Mouse (Mus musculus) embryonic facial prominence, embryonic 13.5 days (tissue): ENCODE measurements around the gene Fkbp10. TPM values are rescaled to one million over a fixed set of nuclear protein-coding genes. Genes with fewer than 3 reads are reported as not detected.
A peak's percentile ranks its signal among the peaks of the same experiment; 100 is the strongest.

Experiments used
- ATAC-seq: fragments of 200-750 bp; cut with Nextera tagmentation; 2 replicates; pipeline ENCODE4 v1.8.0; 2017; ENCODE audit warnings: low read depth; ENCODE audit not compliant: insufficient number of reproducible peaks, insufficient read depth, low FRiP score, low TSS enrichment
- H3K27ac ChIP-seq: fragments of 300-500 bp; sonication (generic); 2 replicates; pipeline ENCODE4 v1.5.1; 2015; ENCODE audit warnings: moderate library complexity, mild to moderate bottlenecking, inconsistent platforms
- H3K27me3 ChIP-seq: fragments of 300-500 bp; sonication (generic); 2 replicates; pipeline ENCODE4 v1.6.1; 2015; ENCODE audit warnings: mild to moderate bottlenecking, inconsistent platforms
- H3K36me3 ChIP-seq: fragments of 300-500 bp; sonication (generic); 2 replicates; pipeline ENCODE4 v1.6.1; 2015; ENCODE audit warnings: mild to moderate bottlenecking, inconsistent platforms
- H3K4me1 ChIP-seq: fragments of 300-500 bp; sonication (generic); 2 replicates; pipeline ENCODE4 v1.6.1; 2015; ENCODE audit warnings: inconsistent platforms
- H3K4me2 ChIP-seq: fragments of 300-500 bp; sonication (generic); 2 replicates; pipeline ENCODE4 v1.6.1; 2015; ENCODE audit warnings: moderate library complexity, mild to moderate bottlenecking, inconsistent platforms
- H3K4me3 ChIP-seq: fragments of 300-500 bp; sonication (generic); 2 replicates; pipeline ENCODE4 v1.5.1; 2015; ENCODE audit warnings: mild to moderate bottlenecking, inconsistent platforms
- H3K9ac ChIP-seq: fragments of 300-500 bp; sonication (generic); 2 replicates; pipeline ENCODE4 v1.6.1; 2015; ENCODE audit warnings: mild to moderate bottlenecking, inconsistent platforms
- H3K9me3 ChIP-seq: fragments of 300-500 bp; sonication (generic); 2 replicates; pipeline ENCODE4 v1.6.1; 2016; ENCODE audit warnings: inconsistent platforms
- WGBS: fragments of 180-500 bp; shearing (Covaris S2); methylation state at CpG from one replicate; pipeline ENCODE4 v1.1.7; 2015; ENCODE audit warnings: mixed read lengths; 5-methylcytosine and 5-hydroxymethylcytosine counted together
- polyA plus RNA-seq: library from polyadenylated mRNA; unstranded; fragments of >200 nt; fragmentation: Nextera tagmentation; extraction: Ambion mirVana; gene quantifications from 2 replicates; pipeline ENCODE4 v1.2.1, GENCODE M21; 2015

Gene Fkbp10
- polyA plus RNA-seq, result 125 and 134 TPM in 2 replicates

DNA sequence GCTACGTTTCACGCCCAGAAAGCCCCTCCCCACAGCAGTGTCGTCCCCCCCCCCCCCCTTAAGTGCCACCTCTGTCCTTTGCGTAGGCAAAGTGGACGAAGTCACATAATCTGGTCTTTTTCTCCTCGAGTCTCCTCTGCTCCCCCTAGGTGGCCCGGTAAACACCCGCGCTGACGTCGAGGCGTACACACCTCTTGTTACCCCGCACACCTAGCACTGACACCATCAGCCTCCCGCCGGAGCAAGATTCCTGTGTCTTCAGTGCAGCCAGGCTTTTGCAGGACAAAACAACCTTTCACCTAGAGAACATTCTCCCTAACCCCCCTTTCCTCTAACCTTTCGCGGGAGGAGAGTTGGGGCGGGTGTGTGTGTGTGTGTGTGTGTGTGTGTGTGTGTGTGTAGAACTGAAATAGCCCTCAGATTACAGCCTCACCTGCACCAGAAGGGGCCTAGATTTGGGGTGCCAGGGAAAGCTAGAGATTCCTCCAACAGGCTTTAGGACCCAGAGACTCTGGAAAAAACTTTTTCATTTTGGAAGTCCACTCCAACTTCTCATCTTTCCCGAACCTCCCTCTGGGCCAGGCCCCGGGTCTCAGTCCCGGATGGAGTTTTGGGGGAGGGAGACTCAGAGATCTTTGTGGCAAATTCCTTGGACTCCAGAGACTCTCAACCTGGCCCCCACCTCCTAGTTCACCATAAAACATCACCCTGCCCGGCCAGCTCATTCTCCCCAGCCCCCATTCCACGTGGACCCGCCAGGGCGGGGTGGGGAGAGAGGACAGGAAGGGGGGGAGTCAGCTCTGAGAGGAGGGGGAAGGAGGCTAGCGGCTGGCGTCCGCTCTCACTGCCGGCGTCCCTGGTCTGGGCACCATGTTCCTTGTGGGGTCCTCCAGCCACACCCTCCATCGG lies at the start of gene Fkbp10:
Gene Fkbp10, plus strand, starts transcription at position 784 of the 909 bp plus-strand sequence.
- H3K4me3 ChIP-seq, result peak within 1 kb of the TSS; percentile 77
- H3K9ac ChIP-seq, result peak within 1 kb of the TSS; percentile 88
- H3K9me3 ChIP-seq, result no peaks in the 10 kb centered on the region
- H3K4me2 ChIP-seq, result peak within 1 kb of the TSS; percentile 80
- under 1% methylated on average over 29 of the region's 31 CpGs for WGBS
- H3K36me3 ChIP-seq, result peaks cover 14% of the 10 kb centered on the region
- ATAC-seq, result peak; percentile 60
- peak within 1 kb of the TSS; percentile 94 for H3K27ac ChIP-seq
- H3K4me1 ChIP-seq, result peaks cover 49% of the 10 kb centered on the region
- no peaks in the 10 kb centered on the region for H3K27me3 ChIP-seq

DNA sequence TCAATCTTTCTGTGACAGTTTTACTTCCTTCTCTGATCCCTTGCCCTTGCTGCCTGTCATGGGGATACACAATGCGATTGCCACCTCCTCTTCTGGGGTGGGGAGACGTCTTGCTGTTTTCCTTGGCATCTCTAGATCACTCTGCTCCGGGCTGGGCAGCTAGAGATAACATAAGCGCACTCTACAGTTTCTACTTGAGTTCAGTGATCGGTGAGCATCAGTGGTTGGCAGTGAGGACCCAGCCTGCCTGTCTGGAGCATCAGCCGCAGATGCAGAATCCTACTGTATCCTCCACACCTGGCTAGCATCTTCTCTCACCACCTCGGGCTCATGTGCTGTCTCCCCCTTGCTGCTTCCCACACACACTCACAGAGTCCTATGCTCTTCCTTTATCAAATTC lies 46.4 kb upstream of the Fkbp10 start:
- WGBS, result 82% methylated on average over 7 of the region's 7 CpGs
- no peak overlapping the region for H3K9ac ChIP-seq
- no peak overlapping the region for H3K4me3 ChIP-seq
- ATAC-seq, result no peak
- peaks cover 52% of the 10 kb centered on the region for H3K36me3 ChIP-seq
- no peaks in the 10 kb centered on the region for H3K27me3 ChIP-seq
- H3K9me3 ChIP-seq, result no peaks in the 10 kb centered on the region
- H3K27ac ChIP-seq, result no peak overlapping the region
- no peak overlapping the region for H3K4me2 ChIP-seq
- no peaks in the 10 kb centered on the region for H3K4me1 ChIP-seq

DNA sequence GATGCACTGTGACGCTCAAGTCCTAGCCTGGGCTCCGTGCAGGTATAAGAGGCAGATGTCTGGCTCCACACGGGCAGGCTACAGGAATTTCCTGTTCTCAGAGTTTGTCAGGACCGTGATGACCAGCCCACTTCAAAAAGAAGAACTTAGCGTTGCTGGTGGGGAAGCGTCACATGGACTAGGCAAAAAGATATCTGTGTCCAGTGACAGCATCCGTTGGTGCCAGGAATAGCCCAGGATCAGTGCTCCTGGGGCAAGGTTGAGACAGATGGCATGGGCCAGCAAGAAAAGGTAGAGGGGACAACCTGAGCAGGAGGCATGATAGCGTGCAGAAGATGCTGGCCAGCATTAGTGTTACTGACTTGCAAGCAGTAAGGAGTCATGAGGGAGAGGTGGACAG lies 45.7 kb upstream of the Fkbp10 start:
- Histone ChIP-seq H3K4me1 (no peaks in the 10 kb centered on the region), H3K4me2 (no peak overlapping the region), H3K9me3 (no peaks in the 10 kb centered on the region), H3K27me3 (no peaks in the 10 kb centered on the region), H3K9ac (no peak overlapping the region), H3K27ac (no peak overlapping the region), H3K4me3 (no peak overlapping the region), H3K36me3 (peaks cover 56% of the 10 kb centered on the region)
- 79% methylated on average over 8 of the region's 8 CpGs for WGBS
- ATAC-seq, result no peak

DNA sequence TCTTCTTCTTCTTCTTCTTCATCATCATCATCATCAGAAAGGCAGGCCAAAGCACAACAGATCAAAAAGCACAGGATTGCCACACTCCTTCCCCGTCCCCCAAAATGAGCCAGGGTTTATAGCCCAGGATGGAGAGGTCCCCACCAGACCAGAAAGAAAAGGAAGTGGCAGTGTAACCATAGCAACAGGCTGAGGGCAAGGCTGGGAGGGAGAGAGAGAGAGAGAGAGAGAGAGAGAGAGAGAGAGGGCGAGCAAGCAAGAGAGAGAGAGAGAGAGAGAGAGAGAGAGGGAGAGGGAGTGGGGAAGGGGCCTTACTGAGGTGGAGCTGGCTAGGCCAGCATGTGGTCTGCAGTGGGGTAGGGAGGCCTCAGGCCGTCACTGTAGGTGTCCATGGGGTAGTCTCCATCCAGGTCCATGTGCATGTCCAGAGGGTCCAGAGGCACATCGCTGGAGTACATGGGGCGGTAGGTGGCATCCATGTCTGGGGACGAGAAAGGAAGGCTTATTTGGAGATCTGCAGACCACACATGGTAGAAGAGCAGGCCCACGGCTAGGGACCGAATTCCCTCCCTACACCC lies 43.4 kb upstream of the Fkbp10 start:
- H3K4me3 ChIP-seq, result no peak overlapping the region
- H3K27me3 ChIP-seq, result no peaks in the 10 kb centered on the region
- ATAC-seq, result no peak
- H3K27ac ChIP-seq, result no peak overlapping the region
- no peak overlapping the region for H3K4me2 ChIP-seq
- H3K9me3 ChIP-seq, result no peaks in the 10 kb centered on the region
- peaks cover 77% of the 10 kb centered on the region for H3K36me3 ChIP-seq
- H3K9ac ChIP-seq, result no peak overlapping the region
- no peaks in the 10 kb centered on the region for H3K4me1 ChIP-seq
- WGBS, result 81% methylated on average over 7 of the region's 8 CpGs

DNA sequence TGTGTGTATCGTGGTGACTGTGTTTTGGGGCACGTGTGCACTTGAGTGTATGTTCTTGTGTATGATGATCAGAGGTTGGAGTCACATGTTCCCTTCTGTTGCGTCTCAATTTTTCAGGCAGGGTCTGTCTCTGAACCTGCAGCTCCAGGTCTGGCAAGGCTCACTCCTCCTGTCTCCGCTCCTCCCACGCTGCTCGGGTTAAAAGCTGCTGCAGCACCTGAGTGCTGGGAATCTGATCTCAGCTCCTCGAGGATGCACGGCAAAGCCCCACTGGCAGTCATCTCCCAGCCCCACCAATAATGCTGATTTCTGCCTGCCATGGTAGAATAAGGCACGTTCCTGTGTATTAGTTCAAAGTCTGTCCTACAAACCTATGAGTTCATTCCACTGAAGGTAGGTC lies 40.4 kb upstream of the Fkbp10 start:
- H3K4me3 ChIP-seq, result no peak overlapping the region
- H3K27ac ChIP-seq, result no peak overlapping the region
- no peaks in the 10 kb centered on the region for H3K9me3 ChIP-seq
- ATAC-seq, result no peak
- no peaks in the 10 kb centered on the region for H3K4me1 ChIP-seq
- peaks cover 90% of the 10 kb centered on the region for H3K36me3 ChIP-seq
- no peaks in the 10 kb centered on the region for H3K27me3 ChIP-seq
- WGBS, result 85% methylated on average over 9 of the region's 9 CpGs
- no peak overlapping the region for H3K9ac ChIP-seq
- H3K4me2 ChIP-seq, result no peak overlapping the region

DNA sequence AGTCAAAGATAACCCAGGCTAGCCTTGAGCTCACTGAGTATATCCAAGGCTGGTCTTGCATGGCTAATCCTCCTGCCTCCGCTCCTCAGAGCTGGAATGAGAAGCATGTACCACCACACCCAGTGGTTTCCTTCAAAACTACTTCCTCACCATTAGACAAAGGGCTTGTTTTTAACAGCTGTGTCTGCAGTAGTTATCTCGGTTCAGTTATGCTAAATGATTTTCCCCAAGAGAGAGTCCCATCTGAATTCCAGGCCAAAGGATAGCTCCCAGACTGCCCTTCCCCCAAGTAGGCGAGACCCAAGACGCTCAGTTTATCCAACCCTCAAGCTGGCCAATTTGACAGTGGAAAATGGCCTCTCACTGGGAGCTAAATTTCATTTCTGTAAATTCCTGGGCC lies 39.5 kb upstream of the Fkbp10 start:
- Histone ChIP-seq H3K4me3 (no peak overlapping the region), H3K27me3 (no peaks in the 10 kb centered on the region), H3K36me3 (peaks cover 92% of the 10 kb centered on the region), H3K27ac (no peak overlapping the region), H3K4me1 (no peaks in the 10 kb centered on the region), H3K9ac (no peak overlapping the region), H3K4me2 (no peak overlapping the region), H3K9me3 (no peaks in the 10 kb centered on the region)
- ATAC-seq, result no peak
- 76% methylated on average over 4 of the region's 4 CpGs for WGBS

DNA sequence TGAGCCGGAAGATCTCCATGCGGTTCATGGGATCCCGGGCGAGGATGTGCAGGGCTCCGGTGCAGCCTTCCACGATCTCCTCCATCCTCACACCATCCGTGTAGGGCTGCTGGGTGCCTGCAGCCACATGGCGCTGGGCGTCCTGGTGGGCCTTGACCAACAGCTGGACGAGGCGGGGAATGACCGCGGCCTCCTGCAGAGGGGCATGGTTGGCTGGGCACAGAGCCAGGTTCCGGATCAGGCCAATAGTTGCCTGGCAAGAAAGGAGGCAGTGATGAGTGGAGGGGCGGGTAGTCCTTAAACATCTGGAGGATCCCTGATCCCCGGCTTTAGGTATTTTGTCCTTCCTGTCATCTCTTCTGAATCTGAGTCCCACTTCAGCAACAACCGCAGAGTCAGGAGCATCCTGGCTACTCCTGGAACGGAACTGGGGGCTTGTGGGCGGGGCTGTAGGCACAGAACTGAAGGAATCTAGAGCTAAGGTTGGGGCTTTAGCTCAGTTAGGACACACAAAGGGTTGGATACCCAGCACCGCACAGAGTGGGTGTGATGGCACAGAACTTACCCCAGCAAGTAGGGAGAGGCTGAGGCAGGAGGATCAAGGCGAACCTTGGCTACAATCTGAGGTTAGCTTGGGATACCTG lies 38.6 kb upstream of the Fkbp10 start:
- Histone ChIP-seq H3K27me3 (no peaks in the 10 kb centered on the region), H3K4me1 (no peaks in the 10 kb centered on the region), H3K36me3 (peaks cover 89% of the 10 kb centered on the region), H3K4me2 (no peak overlapping the region), H3K9me3 (no peaks in the 10 kb centered on the region), H3K27ac (no peak overlapping the region), H3K4me3 (no peak overlapping the region), H3K9ac (no peak overlapping the region)
- 94% methylated on average over 21 of the region's 21 CpGs for WGBS
- no peak for ATAC-seq

DNA sequence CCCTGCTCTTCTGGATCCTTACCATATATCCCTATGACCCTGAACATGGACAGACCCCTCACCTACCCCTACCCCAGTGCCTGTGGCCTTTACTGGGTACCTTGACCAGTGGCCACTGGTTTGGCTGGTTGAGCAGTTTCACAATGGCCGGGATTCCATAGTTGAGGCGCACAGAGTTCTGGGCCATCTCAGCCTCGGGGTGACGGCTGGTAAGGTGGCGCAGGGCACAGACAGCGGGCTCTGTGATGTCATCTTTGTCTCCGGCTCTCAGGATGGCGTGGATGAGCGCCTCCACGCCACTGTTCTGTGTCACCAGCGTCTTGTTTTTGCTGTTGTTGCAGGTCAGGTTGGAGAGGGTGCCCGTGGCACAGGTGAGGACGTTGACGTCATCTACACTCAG lies 37.5 kb upstream of the Fkbp10 start:
- Histone ChIP-seq H3K4me3 (no peak overlapping the region), H3K27me3 (no peaks in the 10 kb centered on the region), H3K36me3 (peaks cover 89% of the 10 kb centered on the region), H3K4me1 (no peaks in the 10 kb centered on the region), H3K9ac (no peak overlapping the region), H3K27ac (no peak overlapping the region), H3K9me3 (no peaks in the 10 kb centered on the region), H3K4me2 (no peak overlapping the region)
- ATAC-seq, result no peak
- 93% methylated on average over 14 of the region's 14 CpGs for WGBS

DNA sequence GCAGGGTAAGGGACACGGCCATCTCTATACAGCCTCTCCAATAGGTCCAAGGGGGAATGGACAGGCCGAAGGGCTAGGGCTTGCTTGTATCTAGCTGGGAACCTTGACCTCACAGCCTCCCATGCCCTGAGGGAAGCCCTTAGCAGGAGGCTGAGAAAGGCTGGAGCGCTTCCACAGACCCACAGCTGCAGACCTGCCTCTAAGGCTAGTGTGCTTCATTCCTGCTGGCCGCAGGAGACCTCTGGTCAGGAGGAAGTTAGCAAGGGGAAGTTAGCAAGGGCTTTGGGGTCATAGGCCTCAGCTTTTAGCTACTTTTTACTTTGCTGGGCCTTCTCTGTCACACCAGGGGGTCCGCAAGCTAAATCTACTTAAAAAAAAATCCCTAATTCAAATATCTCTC lies 37.1 kb upstream of the Fkbp10 start:
- peaks cover 89% of the 10 kb centered on the region for H3K36me3 ChIP-seq
- no peak overlapping the region for H3K4me2 ChIP-seq
- H3K9me3 ChIP-seq, result no peaks in the 10 kb centered on the region
- H3K27ac ChIP-seq, result no peak overlapping the region
- no peaks in the 10 kb centered on the region for H3K27me3 ChIP-seq
- ATAC-seq, result no peak
- 85% methylated on average over 5 of the region's 5 CpGs for WGBS
- H3K4me3 ChIP-seq, result no peak overlapping the region
- no peak overlapping the region for H3K9ac ChIP-seq
- H3K4me1 ChIP-seq, result no peaks in the 10 kb centered on the region

DNA sequence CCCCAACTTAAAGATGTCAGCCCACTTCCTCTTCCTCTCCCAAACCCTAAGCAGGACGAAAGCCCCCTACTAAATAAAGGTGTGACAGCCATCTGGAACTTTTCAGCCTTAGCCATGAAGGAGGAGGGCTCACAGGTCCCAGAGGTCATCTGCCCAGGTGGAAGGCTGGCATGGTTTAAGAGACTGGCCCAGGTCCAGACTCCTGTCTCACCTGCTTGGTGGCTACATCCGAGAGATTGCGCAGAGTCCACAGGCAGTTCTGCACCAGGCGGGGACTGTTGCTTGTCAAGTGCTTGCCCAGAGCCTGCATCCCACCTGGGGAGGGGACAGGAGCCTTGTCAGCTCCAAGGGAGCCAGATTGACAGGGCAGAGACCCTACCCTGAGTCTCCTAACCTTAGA lies 36.2 kb upstream of the Fkbp10 start:
- no peaks in the 10 kb centered on the region for H3K9me3 ChIP-seq
- H3K27me3 ChIP-seq, result no peaks in the 10 kb centered on the region
- no peak overlapping the region for H3K4me3 ChIP-seq
- H3K9ac ChIP-seq, result no peak overlapping the region
- ATAC-seq, result no peak
- peaks cover 87% of the 10 kb centered on the region for H3K36me3 ChIP-seq
- no peak overlapping the region for H3K27ac ChIP-seq
- no peaks in the 10 kb centered on the region for H3K4me1 ChIP-seq
- 89% methylated on average over 4 of the region's 4 CpGs for WGBS
- no peak overlapping the region for H3K4me2 ChIP-seq

DNA sequence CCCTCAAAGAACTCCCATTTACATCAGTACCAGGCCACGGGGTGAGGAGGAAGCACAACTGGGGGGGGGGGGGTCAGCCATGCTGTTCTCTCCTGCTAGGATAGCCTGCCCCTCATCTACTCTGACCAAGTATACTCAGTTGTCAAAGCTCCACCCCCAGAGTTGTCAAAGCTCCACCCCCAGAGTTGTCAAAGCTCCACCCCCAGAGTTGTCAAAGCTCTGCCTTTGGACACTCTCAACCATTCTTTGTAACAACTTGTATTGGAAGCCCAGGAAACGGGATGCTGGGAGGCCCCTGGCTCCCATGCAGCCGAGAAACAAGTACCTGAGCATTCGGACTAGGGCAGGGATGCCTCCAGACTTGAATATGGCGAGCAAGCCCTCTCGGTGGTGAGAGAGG lies 32.8 kb upstream of the Fkbp10 start:
- 79% methylated on average over 6 of the region's 6 CpGs for WGBS
- no peak overlapping the region for H3K9ac ChIP-seq
- H3K9me3 ChIP-seq, result no peaks in the 10 kb centered on the region
- H3K4me1 ChIP-seq, result peaks cover 14% of the 10 kb centered on the region
- no peak overlapping the region for H3K4me3 ChIP-seq
- no peak for ATAC-seq
- H3K4me2 ChIP-seq, result no peak overlapping the region
- peaks cover 76% of the 10 kb centered on the region for H3K36me3 ChIP-seq
- H3K27ac ChIP-seq, result no peak overlapping the region
- no peaks in the 10 kb centered on the region for H3K27me3 ChIP-seq

DNA sequence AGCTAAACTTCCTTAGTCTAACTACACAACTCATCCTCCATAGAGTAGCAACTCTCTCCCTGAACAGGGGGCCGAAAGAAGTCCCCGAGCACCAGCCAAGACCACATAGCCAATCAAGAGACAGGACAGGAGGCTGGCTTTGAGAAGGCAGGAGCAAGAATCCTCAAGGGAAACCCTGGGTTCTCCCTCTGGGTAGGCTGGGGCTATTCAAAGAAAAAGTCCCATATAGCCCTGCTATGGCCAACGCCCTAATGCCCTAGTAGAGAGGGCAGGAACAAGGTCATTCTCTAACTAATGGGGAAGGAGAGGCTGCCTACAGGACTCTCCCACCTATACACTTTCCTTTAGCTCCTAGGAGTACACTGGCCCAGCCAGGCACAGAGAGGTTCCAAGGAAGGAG lies 30.5 kb upstream of the Fkbp10 start:
- H3K9ac ChIP-seq, result no peak overlapping the region
- H3K4me3 ChIP-seq, result no peak overlapping the region
- ATAC-seq, result no peak
- no peak overlapping the region for H3K4me2 ChIP-seq
- no peak overlapping the region for H3K27ac ChIP-seq
- peaks cover 56% of the 10 kb centered on the region for H3K36me3 ChIP-seq
- H3K9me3 ChIP-seq, result no peaks in the 10 kb centered on the region
- H3K27me3 ChIP-seq, result no peaks in the 10 kb centered on the region
- 86% methylated on average over 3 of the region's 3 CpGs for WGBS
- H3K4me1 ChIP-seq, result peaks cover 31% of the 10 kb centered on the region
